Mouse (Mus musculus): ENCODE data around the gene Iqschfp. TPM values are rescaled to one million over a fixed set of nuclear protein-coding genes. Genes with fewer than 3 reads are reported as not detected.
A peak's percentile ranks its signal among the peaks of the same experiment; 100 is the strongest.
"Not testable (repeated sequence)": the region's sequence is repeated elsewhere in the genome, so short reads cannot be mapped to it uniquely, and the experiment has no call there.

Gene Iqschfp
- total RNA-seq, 2 experiments from 2014 or later, result 9.5 to 13.2 TPM

GRCm38 (mm10) chr3:68056373-68057275 lies 164.6 kb downstream of the Iqschfp start:
- peak; percentile 71 to 73 for DNase-seq (ENCODE audit: low spot score in 2 of 2)
- intact Hi-C loops (cut with DNase I), result loop anchor here (5.0 kb wide), 2 partner anchors 436 to 651 kb away; no protein-coding TSS in a partner anchor

DNA sequence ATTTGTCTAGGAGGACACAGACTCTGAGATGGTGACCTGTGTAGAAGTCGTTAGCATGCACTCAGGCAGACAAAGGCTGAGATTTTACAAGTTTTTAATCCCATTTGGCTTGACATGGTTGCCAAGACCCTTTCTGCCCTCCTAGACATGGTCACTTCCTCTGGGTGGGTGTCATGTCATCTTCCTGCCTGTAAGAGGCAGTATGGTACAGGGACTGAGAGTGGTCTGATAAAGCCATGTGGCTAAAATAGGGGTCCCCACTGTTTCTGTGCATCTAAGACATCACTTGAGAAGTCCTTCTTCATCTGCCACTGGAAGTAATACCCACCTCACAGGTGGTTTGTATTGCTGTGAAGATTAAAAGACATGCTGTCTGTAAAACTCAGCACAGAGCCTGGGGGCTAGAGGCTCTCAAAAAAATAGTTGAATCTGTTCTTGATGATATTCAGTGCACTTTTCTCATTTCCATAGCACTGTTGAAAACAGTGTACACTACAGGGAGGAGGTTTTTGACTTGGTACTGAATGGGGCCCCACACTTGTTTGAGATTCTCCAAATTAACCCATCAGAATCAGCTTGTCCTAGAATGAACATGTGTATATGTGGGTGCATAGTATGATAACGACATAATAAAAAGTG lies 167.2 kb downstream of the Iqschfp start:
- no peak for DNase-seq (ENCODE audit: low spot score in 2 of 2)
- intact Hi-C loops (cut with DNase I), result loop anchor here (1.0 to 5.0 kb wide), 3 partner anchors 433 to 648 kb away; no protein-coding TSS in a partner anchor

GRCm38 (mm10) chr3:68064731-68065130 lies 172.7 kb downstream of the Iqschfp start, which contains the start of gene Schip1:
Gene Schip1, plus strand, starts transcription at chr3:68064802.
- intact Hi-C loops (cut with DNase I), result no loop called here
- no peak for DNase-seq (ENCODE audit: low spot score in 2 of 2)

GRCm38 (mm10) chr3:68071395-68072386 lies 179.7 kb downstream of the Iqschfp start:
- no peak for DNase-seq (ENCODE audit: low spot score in 2 of 2)
- intact Hi-C loops (cut with DNase I), result no loop called here

GRCm38 (mm10) chr3:68077406-68077805 lies 185.4 kb downstream of the Iqschfp start:
- DNase-seq (ENCODE audit: low spot score in 2 of 2), result no peak
- intact Hi-C loops (cut with DNase I), result no loop called here

- no peak for DNase-seq (ENCODE audit: low spot score in 2 of 2)
- intact Hi-C loops (cut with DNase I), result no loop called here
Measured at GRCm38 (mm10) chr3:68085024-68085423, 193.0 kb downstream of the Iqschfp start.

DNA sequence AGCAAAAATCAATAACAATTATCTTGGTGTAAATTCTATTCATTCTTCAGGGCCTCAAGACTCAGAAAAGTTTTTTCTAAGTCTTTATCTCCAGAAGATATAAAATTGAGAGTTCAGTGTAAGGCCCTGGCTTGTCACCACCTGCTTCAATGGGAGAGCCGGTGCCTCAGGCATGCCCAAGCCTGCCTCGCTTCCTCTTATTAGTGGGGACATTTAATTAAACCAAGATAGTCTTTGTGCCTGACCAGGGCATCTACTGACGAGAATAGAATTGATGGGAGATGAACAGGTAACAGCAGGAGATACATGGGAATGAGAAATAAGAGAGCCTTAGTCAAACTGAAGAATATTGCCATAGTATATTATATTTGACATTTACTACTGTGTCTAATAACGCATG lies 200.1 kb downstream of the Iqschfp start:
- intact Hi-C loops (cut with DNase I), result no loop called here
- DNase-seq (ENCODE audit: low spot score in 2 of 2), result no peak

- DNase-seq (ENCODE audit: low spot score in 2 of 2), result no peak
- intact Hi-C loops (cut with DNase I), result no loop called here
Measured at GRCm38 (mm10) chr3:68096724-68097431, 204.8 kb downstream of the Iqschfp start.

- intact Hi-C loops (cut with DNase I); DNase-seq (ENCODE audit: low spot score in 2 of 2): not testable (repeated sequence)
Measured at GRCm38 (mm10) chr3:68099561-68099960, 207.5 kb downstream of the Iqschfp start.

DNA sequence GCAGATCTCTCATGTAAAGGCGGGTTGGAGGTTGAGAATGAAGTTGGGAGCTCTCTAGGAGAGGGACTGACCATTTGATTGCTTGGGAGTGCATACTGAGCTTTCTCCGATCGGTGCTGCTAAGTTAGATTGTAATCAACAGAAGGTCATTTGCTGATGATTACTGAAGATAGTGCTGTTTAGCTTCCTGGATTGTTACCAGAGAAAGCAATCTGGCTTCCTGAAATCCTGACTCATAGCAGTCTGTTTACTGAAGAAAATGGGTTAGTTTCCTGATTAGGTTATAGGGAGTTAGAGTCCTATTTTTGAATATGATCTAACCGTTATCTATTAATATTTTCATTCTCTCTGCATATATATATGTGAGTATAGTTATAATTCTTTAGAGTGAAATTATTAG lies 209.3 kb downstream of the Iqschfp start:
- intact Hi-C loops (cut with DNase I), result no loop called here
- no peak for DNase-seq (ENCODE audit: low spot score in 2 of 2)

DNA sequence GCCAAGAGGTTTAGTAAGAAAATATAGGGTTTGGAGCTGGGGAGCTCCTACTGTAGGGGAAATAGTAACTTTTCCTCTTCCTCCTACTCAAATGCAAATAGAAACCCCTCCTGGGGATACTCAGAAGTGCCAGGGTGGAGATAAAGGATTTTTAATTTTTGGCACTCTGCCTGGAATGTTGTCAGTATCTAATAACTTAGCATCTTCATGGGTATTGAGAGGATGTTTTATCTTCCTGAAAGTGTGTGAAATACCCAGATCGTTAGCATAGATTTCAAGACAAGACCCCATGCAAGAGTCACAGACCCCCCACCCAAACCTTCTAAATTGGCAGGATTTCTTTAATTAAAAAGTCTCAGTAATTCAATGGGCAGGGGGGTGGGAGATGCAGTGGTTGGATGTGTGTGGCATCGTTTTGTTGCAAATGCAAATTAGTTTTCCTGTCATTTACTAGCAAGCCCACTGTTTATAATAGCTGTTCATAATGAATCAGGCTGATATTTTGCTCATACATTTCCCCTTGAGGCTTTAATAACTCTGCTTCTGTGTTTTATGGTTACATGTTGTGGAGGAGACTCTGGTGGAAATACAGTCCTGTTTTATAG lies 213.2 kb downstream of the Iqschfp start:
- DNase-seq (ENCODE audit: low spot score in 2 of 2), result no peak
- intact Hi-C loops (cut with DNase I), result no loop called here

DNA sequence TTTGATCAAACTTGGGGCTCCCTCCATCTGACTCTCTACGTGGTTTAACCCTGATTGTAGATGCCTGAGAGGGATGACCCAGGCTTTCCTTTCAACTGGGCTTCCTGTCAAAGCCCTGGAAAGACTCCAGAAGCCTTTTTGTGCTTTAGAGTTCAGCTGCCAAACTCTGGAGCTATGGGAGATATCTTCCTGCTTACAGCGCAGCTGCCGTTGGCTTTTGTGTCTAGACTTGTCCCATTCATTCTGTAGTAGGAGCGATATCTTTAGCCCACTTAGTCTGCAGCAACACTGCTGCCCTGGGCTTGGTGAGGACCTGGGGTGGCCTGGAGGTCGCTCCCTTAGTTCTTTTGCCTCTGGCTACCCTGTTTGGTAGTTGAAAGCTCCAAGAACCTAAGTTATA lies 229.3 kb downstream of the Iqschfp start:
- intact Hi-C loops (cut with DNase I), result no loop called here
- DNase-seq (ENCODE audit: low spot score in 2 of 2), result no peak

DNA sequence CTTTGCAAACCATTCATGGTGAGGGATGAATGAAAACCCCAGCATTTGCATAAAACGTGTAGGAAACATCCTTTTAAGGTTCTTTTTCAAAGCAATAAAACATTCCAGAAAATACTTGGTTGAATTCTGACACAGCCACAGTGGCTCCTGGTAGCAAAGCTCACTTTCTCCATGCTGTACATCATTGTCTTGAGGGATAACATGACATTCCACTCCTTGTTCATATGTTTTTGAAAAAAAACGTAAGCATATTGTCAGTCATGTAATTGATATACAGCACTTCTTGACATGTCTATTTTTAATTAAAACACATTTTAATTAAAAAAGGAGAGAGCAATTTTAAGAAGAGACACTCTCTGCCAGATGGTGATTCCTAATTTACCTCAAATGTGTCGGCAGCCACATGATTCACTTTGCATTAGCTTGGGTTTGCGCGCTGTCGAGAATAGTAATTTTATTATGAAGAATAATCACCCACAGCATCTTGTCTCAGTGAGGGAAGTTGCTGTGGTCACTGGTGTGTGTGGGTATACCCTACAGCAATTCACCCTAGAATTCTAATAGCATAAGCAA lies 234.3 kb downstream of the Iqschfp start:
- DNase-seq (ENCODE audit: low spot score in 2 of 2), result no peak
- intact Hi-C loops (cut with DNase I), result no loop called here

GRCm38 (mm10) chr3:68130386-68130785 lies 238.4 kb downstream of the Iqschfp start:
- no peak for DNase-seq (ENCODE audit: low spot score in 2 of 2)
- intact Hi-C loops (cut with DNase I), result no loop called here

- intact Hi-C loops (cut with DNase I), result no loop called here
- DNase-seq (ENCODE audit: low spot score in 2 of 2), result no peak
Measured at GRCm38 (mm10) chr3:68138833-68139627, 247.0 kb downstream of the Iqschfp start.

GRCm38 (mm10) chr3:68150688-68151087 lies 258.7 kb downstream of the Iqschfp start:
- intact Hi-C loops (cut with DNase I), result no loop called here

GRCm38 (mm10) chr3:68160175-68160574 lies 268.1 kb downstream of the Iqschfp start:
- no peak for DNase-seq (ENCODE audit: low spot score in 2 of 2)

More at GRCm38 (mm10) chr3:68150688-68151087, 258.7 kb downstream of the Iqschfp start:
- no peak for DNase-seq (ENCODE audit: low spot score in 2 of 2)

More at GRCm38 (mm10) chr3:68160175-68160574, 268.1 kb downstream of the Iqschfp start:
- intact Hi-C loops (cut with DNase I), result no loop called here
